In genomic region chr5:107866127-107867126, GRCm38 (mm10) we compare ENCODE assay signal across 10 mouse cellular contexts. TPM values are rescaled to one million over a fixed set of nuclear protein-coding genes. Genes with fewer than 3 reads are reported as not detected.
A peak's percentile ranks its signal among the peaks of the same experiment; 100 is the strongest.
DNase-seq lines count a peak whose midpoint lies in the region; ATAC-seq lines count a peak whose summit lies in the region.
"Had no signal": no experiment of that assay in that cellular context is flagged by ENCODE, and none has a peak within 500 bp of the region (broad histone marks: within the 10 kb centered on the region; RNA-seq: fewer than 3 reads in every experiment).

No protein-coding gene starts in this region.

- peaks cover 27% of the 10 kb centered on the region for H3K4me1 ChIP-seq in heart, embryonic 15.5 days (replicated peaks)

- no peak overlapping the region for H3K9ac ChIP-seq in heart, embryonic 15.5 days

- H3K4me3 ChIP-seq in heart, embryonic 15.5 days, result no peak overlapping the region

- H3K27me3 ChIP-seq in heart, embryonic 15.5 days, result no peaks in the 10 kb centered on the region

- ATAC-seq in common myeloid progenitor, adult 5-6 weeks (replicated peaks; ENCODE audit: low read depth, poor library complexity, severe bottlenecking), result peak; percentile 58
- no peak for ATAC-seq in heart, embryonic 15.5 days (replicated peaks; ENCODE audit: insufficient number of reproducible peaks, insufficient read depth, low FRiP score, low read depth)
- ATAC-seq in megakaryocyte-erythroid progenitor cell, adult 5-6 weeks (replicated peaks; ENCODE audit: low FRiP score, low TSS enrichment, poor library complexity, severe bottlenecking), result peak; percentile 51

- 21% methylated on average over 2 of the region's 2 CpGs for WGBS in heart, embryonic 15.5 days

- peak; percentile 33 to 42 for DNase-seq in kidney, postnatal 36 days
- no peak for DNase-seq in kidney, postnatal 25 days
- DNase-seq in right cerebral cortex, postnatal 25 days, result no peak
- no peak for DNase-seq in retina, embryonic 14.5 days (ENCODE audit: low spot score)
- DNase-seq in MN1 (ENCODE audit: low spot score), result no peak
- DNase-seq: retina, postnatal 1 day had no signal

- no peaks in the 10 kb centered on the region for H3K36me3 ChIP-seq in heart, embryonic 15.5 days

- H3K4me2 ChIP-seq in heart, embryonic 15.5 days, result peak overlapping the region; percentile 65

- H3K27ac ChIP-seq in heart, embryonic 15.5 days, result peak overlapping the region; percentile 38

- H3K9me3 ChIP-seq in heart, embryonic 15.5 days (replicated peaks), result no peaks in the 10 kb centered on the region

RNA-seq across cellular contexts. Expression of gene Evi5, which starts 8.5 kb away (rescaled TPM):
- 7.9 and 15.4 TPM in 2 replicates for total RNA-seq in common myeloid progenitor, adult 5-6 weeks (2017)
- 41.7 and 44.9 TPM in 2 replicates for polyA plus RNA-seq in heart, embryonic 15.5 days (2015; fragmentation: Nextera tagmentation; extraction: Ambion mirVana)
- 24.7 and 26.1 TPM in 2 replicates for total RNA-seq in megakaryocyte-erythroid progenitor cell, adult 5-6 weeks (2014; fragmentation: Nextera tagmentation)
- 14.4 and 20.7 TPM in 2 replicates for total RNA-seq in megakaryocyte-erythroid progenitor cell, adult 5-6 weeks (2017)

RNA-seq across cellular contexts. Expression of gene Rpl5, which starts 33.9 kb away (rescaled TPM):
- 363 and 432 TPM in 2 replicates for total RNA-seq in common myeloid progenitor, adult 5-6 weeks (2017)
- polyA plus RNA-seq in heart, embryonic 15.5 days (2015; fragmentation: Nextera tagmentation; extraction: Ambion mirVana), result 37.8 and 45.5 TPM in 2 replicates
- total RNA-seq in megakaryocyte-erythroid progenitor cell, adult 5-6 weeks (2014; fragmentation: Nextera tagmentation), result 494 and 673 TPM in 2 replicates
- 307 and 371 TPM in 2 replicates for total RNA-seq in megakaryocyte-erythroid progenitor cell, adult 5-6 weeks (2017)

RNA-seq across cellular contexts. Expression of gene Ube2d2b, which starts 36.5 kb away (rescaled TPM):
- total RNA-seq in common myeloid progenitor, adult 5-6 weeks (2017), result not detected in 2 replicates
- 0.21 and 0.22 TPM in 2 replicates for polyA plus RNA-seq in heart, embryonic 15.5 days (2015; fragmentation: Nextera tagmentation; extraction: Ambion mirVana)
- total RNA-seq in megakaryocyte-erythroid progenitor cell, adult 5-6 weeks (2014; fragmentation: Nextera tagmentation), result not detected in 2 replicates
- not detected in 2 replicates for total RNA-seq in megakaryocyte-erythroid progenitor cell, adult 5-6 weeks (2017)
- polyA plus RNA-seq: limb, embryonic 14.5 days had no signal

Comparison
In these comparisons a context has a peak if more than half of its experiments do, and no peak if none do; other contexts are left out.
1. DNase-seq: peak in kidney, postnatal 36 days (2 of 2); none in kidney, postnatal 25 days (0 of 2), right cerebral cortex, postnatal 25 days (single experiment), retina, embryonic 14.5 days (single experiment) and MN1 (single experiment).